Mouse (Mus musculus) brain, embryonic 14.5 days (tissue): ENCODE data around the gene Csnk2a2.

Experiments
- CTCF ChIP-seq: fragments of 200-500 bp; IDR thresholded peaks from 2 replicates; pipeline ENCODE4 v1.5.1; 2012; ENCODE audit warnings: inconsistent platforms, mild to moderate bottlenecking, moderate library complexity, borderline replicate concordance; ENCODE audit not compliant: insufficient read depth, insufficient read length; ENCODE audit errors: extremely low read depth
- POLR2A ChIP-seq: fragments of 200-500 bp; IDR thresholded peaks from 2 replicates; pipeline ENCODE4 v1.6.1; 2012; ENCODE audit warnings: mild to moderate bottlenecking, inconsistent platforms, borderline replicate concordance; ENCODE audit not compliant: poor library complexity, insufficient read depth, insufficient read length, severe bottlenecking; ENCODE audit errors: extremely low read depth

DNA sequence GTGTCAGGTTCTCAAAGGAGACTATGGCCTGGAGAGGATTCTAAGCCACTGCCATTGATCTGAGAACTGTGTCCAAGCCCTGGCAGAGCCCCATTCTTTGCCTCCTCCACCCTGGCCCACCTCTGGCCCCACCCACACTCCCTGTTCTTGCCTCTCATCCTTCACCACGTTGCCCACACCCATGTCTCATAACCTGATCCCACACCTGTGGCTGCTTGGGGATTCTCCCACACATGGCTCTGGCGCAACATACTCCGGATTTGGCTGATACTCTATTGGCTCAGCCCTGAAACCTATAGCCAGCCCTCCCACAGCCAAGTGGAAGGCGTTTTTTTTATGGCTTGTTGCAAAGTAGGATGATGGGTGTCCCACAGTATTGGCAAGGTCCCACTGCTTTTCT, 2.2 kb upstream of the Csnk2a2 start:
- TF ChIP-seq POLR2A (no peak), CTCF (no peak)
